Mouse (Mus musculus): ENCODE results near the gene Gm5737.

Gm5737 gene

GRCm38 (mm10) chr7:120811834-120812415, at the start of gene Gm5737:
Gm5737 (plus strand) TSS chr7:120812365.
- DNase-seq (ENCODE audit: low spot score): no peak

- DNase-seq (ENCODE audit: low spot score): no peak
Measured at GRCm38 (mm10) chr7:120767369-120767768, 44.8 kb upstream of the Gm5737 start.

- no peak for DNase-seq (ENCODE audit: low spot score)
Measured at GRCm38 (mm10) chr7:120771389-120771788, 40.8 kb upstream of the Gm5737 start.

- no peak for DNase-seq (ENCODE audit: low spot score)
Measured at GRCm38 (mm10) chr7:120778012-120778411, 34.2 kb upstream of the Gm5737 start.

- DNase-seq (ENCODE audit: low spot score): no peak
Measured at GRCm38 (mm10) chr7:120795544-120795943, 16.6 kb upstream of the Gm5737 start.

- DNase-seq (ENCODE audit: low spot score): no peak
Measured at GRCm38 (mm10) chr7:120796369-120796768, 15.8 kb upstream of the Gm5737 start.

GRCm38 (mm10) chr7:120803268-120803667, 8.9 kb upstream of the Gm5737 start:
- DNase-seq (ENCODE audit: low spot score): no peak

- DNase-seq (ENCODE audit: low spot score): no peak
Measured at GRCm38 (mm10) chr7:120809705-120810104, 2.5 kb upstream of the Gm5737 start.

- DNase-seq (ENCODE audit: low spot score): no peak
Measured at GRCm38 (mm10) chr7:120817552-120817951, 5.4 kb downstream of the Gm5737 start.

GRCm38 (mm10) chr7:120819386-120819785, 7.2 kb downstream of the Gm5737 start:
- no peak for DNase-seq (ENCODE audit: low spot score)

- peak; percentile 58 for DNase-seq (ENCODE audit: low spot score)
Measured at GRCm38 (mm10) chr7:120823248-120823647, 11.1 kb downstream of the Gm5737 start.

- no peak for DNase-seq (ENCODE audit: low spot score)
Measured at GRCm38 (mm10) chr7:120825097-120825496, 12.9 kb downstream of the Gm5737 start.

- no peak for DNase-seq (ENCODE audit: low spot score)
Measured at GRCm38 (mm10) chr7:120826408-120826807, 14.2 kb downstream of the Gm5737 start.

GRCm38 (mm10) chr7:120830431-120831381, 18.5 kb downstream of the Gm5737 start:
- peak; percentile 51 for DNase-seq (ENCODE audit: low spot score)

- peak; percentile 27 for DNase-seq (ENCODE audit: low spot score)
Measured at GRCm38 (mm10) chr7:120834426-120834825, 22.3 kb downstream of the Gm5737 start.

- DNase-seq (ENCODE audit: low spot score): peak; percentile 84
Measured at GRCm38 (mm10) chr7:120834863-120835372, 22.8 kb downstream of the Gm5737 start.

GRCm38 (mm10) chr7:120835449-120836359, 23.5 kb downstream of the Gm5737 start:
- peak; percentile 94 for DNase-seq (ENCODE audit: low spot score)

- no peak for DNase-seq (ENCODE audit: low spot score)
Measured at GRCm38 (mm10) chr7:120836361-120836760, 24.2 kb downstream of the Gm5737 start.

GRCm38 (mm10) chr7:120838436-120839160, 26.4 kb downstream of the Gm5737 start:
- DNase-seq (ENCODE audit: low spot score): no peak

- DNase-seq (ENCODE audit: low spot score): no peak
Measured at GRCm38 (mm10) chr7:120839786-120840185, 27.6 kb downstream of the Gm5737 start.

GRCm38 (mm10) chr7:120842345-120843036, 30.3 kb downstream of the Gm5737 start, which contains the start of gene Eef2k:
Eef2k (plus strand) TSS chr7:120842831.
- peak; percentile 86 for DNase-seq (ENCODE audit: low spot score)

Data from T-cell, adult 2 months (primary cell).